Mouse (Mus musculus) ES-E14 (cell line): ENCODE measurements around the gene Blcap. TPM values are rescaled to one million over a fixed set of nuclear protein-coding genes. Genes with fewer than 3 reads are reported as not detected.

ENCODE experiments used
- DNase-seq: peaks from one replicate; pipeline ENCODE4 v3.0.0-alpha.2; 2013; ENCODE audit warnings: low read depth, low spot score
- H3K27ac ChIP-seq: 2 replicates; pipeline ENCODE4 v1.5.1; 2012; ENCODE audit warnings: low read depth, mild to moderate bottlenecking, low read length, moderate library complexity, mixed read lengths; ENCODE audit not compliant: poor library complexity, insufficient read depth, severe bottlenecking
- H3K36me3 ChIP-seq: 2 replicates; pipeline ENCODE4 v1.6.1; 2012; ENCODE audit warnings: mild to moderate bottlenecking, low read length, moderate library complexity, mixed read lengths; ENCODE audit not compliant: control insufficient read depth, poor library complexity, insufficient read depth, severe bottlenecking
- H3K4me1 ChIP-seq, 2 experiments: fragments of 150-350 bp in 1 of 2; sonication (generic) in 1 of 2; 2 replicates each; pipeline ENCODE4 v1.6.1; 2012; ENCODE audit warnings: low read length in 2 of 2, mild to moderate bottlenecking in 1 of 2, mixed read lengths in 1 of 2; ENCODE audit not compliant: control insufficient read depth in 2 of 2, insufficient read depth in 2 of 2, poor library complexity in 1 of 2
- H3K4me3 ChIP-seq, 2 experiments: fragments of 150-350 bp in 1 of 2; sonication (generic) in 1 of 2; 2 replicates each; pipeline ENCODE4 v1.5.1; 2012; ENCODE audit warnings: low read length in 2 of 2, low read depth in 1 of 2, mild to moderate bottlenecking in 1 of 2, mixed read lengths in 1 of 2; ENCODE audit not compliant: insufficient read depth in 1 of 2, poor library complexity in 1 of 2, severe bottlenecking in 1 of 2
- H3K9ac ChIP-seq: 2 replicates; pipeline ENCODE4 v1.6.1; 2012; ENCODE audit warnings: low read depth, mild to moderate bottlenecking, low read length, mixed read lengths; ENCODE audit not compliant: poor library complexity, insufficient read depth, severe bottlenecking
- H3K9me3 ChIP-seq: fragments of 150-350 bp; sonication (generic); 2 replicates; pipeline ENCODE4 v1.6.1; 2012; ENCODE audit warnings: low read depth, mild to moderate bottlenecking, low read length; ENCODE audit not compliant: control insufficient read depth, insufficient read depth
- CHD2 ChIP-seq: IDR thresholded peaks from 2 replicates; pipeline ENCODE4 v1.6.1; 2014; ENCODE audit warnings: mild to moderate bottlenecking, low read depth, low read length, inconsistent platforms
- HCFC1 ChIP-seq: IDR thresholded peaks from 2 replicates; pipeline ENCODE4 v1.6.1; 2012; ENCODE audit warnings: low read length, inconsistent platforms, borderline replicate concordance; ENCODE audit not compliant: insufficient read depth
- MAFK ChIP-seq: IDR thresholded peaks from 2 replicates; pipeline ENCODE4 v1.6.1; 2014; ENCODE audit warnings: mild to moderate bottlenecking, low read depth, low read length, inconsistent platforms; ENCODE audit not compliant: insufficient read depth
- ZC3H11A ChIP-seq: IDR thresholded peaks from 2 replicates; pipeline ENCODE4 v1.6.1; 2012; ENCODE audit warnings: low read depth, mild to moderate bottlenecking, inconsistent platforms, low read length, borderline replicate concordance
- ZNF384 ChIP-seq: IDR thresholded peaks from 2 replicates; pipeline ENCODE4 v1.6.1; 2012; ENCODE audit warnings: low read depth, low read length, inconsistent platforms
- in situ Hi-C, 2 experiments: fragments of 600-800 bp; cut with MboI; formaldehyde crosslinking; loops; one replicate each; pipeline ENCODE4 v1.15.1; 2025; ENCODE audit warnings: low sequenced_read_pairs in 2 of 2, inconsistent platforms in 1 of 2; ENCODE audit not compliant: unreplicated experiment in 2 of 2
- total RNA-seq: library from RNA; depleted of rRNA; stranded (reverse); fragments of 300-350 nt; gene quantifications from 2 replicates; pipeline ENCODE4 v1.2.3, GENCODE M21; 2012

The Blcap gene
- total RNA-seq, 1 experiment: 42.4 TPM

DNA sequence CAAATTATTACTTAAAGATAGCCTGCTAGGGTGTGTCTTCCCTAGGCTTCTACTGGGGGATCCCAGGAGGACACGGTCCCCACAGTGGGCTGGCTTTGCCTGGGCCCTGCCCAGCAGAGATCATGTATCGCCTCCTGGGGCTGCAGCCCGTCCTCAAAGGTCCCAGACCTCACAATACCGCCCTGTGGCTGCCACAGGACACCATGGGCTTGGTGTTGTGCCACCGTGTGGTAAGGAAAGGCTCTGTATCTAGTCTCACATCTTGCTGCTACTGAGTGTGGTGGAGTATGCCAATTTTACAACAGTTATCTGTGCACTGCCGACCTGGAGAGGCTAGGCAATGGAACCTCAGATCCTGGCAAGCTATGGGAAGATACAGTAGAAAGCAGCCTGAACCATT is 12.6 kb downstream of the Blcap start:
- TF ChIP-seq CHD2 (no peak), MAFK (no peak), ZNF384 (no peak)
- no peak overlapping the region for H3K9ac ChIP-seq
- no peak overlapping the region for H3K4me3 ChIP-seq
- H3K4me1 ChIP-seq: no peaks in the 10 kb centered on the region
- peaks cover 35% of the 10 kb centered on the region for H3K36me3 ChIP-seq
- peaks cover 18% of the 10 kb centered on the region for H3K9me3 ChIP-seq
- in situ Hi-C loops: loop anchor here in 1 of 2 experiments (10.0 kb wide), 1 partner anchor 224 kb away; no protein-coding TSS in a partner anchor
- no peak for DNase-seq
- H3K27ac ChIP-seq: no peak overlapping the region

DNA sequence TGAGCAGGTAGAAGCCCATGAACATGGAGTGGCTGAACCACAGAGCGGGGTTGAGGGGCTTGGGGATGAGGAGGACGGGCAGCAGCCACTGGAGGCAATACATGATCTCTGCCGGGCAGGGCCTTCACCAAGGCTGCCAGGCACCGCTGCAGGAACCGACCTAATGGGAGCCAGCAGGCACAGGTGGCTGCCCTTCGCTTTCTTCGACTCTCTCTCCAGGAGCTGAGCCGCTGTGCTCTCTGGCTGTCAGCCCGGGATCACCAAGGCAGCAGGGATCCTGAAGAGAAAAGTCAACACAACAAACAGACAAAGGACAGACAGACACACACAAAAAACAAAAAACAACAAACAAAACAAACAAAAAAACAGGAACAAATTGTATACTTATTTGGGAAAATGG is 13.0 kb downstream of the Blcap start:
- in situ Hi-C loops: loop anchor here in 1 of 2 experiments (10.0 kb wide), 1 partner anchor 223 kb away; no protein-coding TSS in a partner anchor
- Histone ChIP-seq H3K4me3 (no peak overlapping the region), H3K36me3 (peaks cover 35% of the 10 kb centered on the region), H3K4me1 (no peaks in the 10 kb centered on the region), H3K9me3 (peaks cover 18% of the 10 kb centered on the region), H3K27ac (no peak overlapping the region), H3K9ac (no peak overlapping the region)
- TF ChIP-seq MAFK: no peak
- no peak for TF ChIP-seq ZNF384
- no peak for TF ChIP-seq ZC3H11A
- TF ChIP-seq HCFC1: no peak
- no peak for TF ChIP-seq CHD2
- no peak for DNase-seq

DNA sequence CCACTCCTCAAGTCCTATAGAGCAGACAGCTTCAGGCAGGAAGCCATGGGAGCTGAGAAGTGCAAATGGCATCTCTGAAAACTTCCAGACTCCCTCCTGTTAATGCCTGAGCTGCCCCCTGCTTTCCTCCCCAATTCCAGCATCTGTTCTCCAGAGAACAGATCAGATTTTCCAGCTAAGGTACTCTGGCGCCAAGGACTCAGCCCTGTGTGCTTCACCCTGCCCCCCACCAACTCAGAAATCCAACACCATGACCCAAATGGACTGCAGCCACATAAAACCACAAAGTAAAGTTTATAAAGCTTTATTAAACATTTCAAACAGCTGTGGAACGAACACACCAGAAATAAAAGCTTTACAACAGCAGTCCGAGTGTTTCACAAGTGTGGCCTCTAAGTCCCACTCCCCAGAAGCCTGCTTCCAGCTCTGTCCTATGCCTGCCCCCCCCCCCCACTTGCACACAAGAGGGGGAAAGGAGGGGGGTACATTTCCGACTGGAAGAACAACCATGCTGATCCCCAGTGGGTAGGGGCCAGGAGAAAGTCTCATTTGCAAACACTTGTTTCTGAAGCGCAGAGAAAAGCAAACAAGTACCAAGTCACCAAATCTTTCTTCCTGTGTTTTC is 14.9 kb downstream of the Blcap start:
- no peak overlapping the region for H3K4me3 ChIP-seq
- H3K27ac ChIP-seq: no peak overlapping the region
- H3K36me3 ChIP-seq: peaks cover 24% of the 10 kb centered on the region
- H3K9me3 ChIP-seq: peaks cover 18% of the 10 kb centered on the region
- DNase-seq: no peak
- in situ Hi-C loops: loop anchor here in 1 of 2 experiments (10.0 kb wide), 1 partner anchor 221 kb away; no protein-coding TSS in a partner anchor
- TF ChIP-seq HCFC1 (no peak), ZC3H11A (no peak), ZNF384 (no peak), CHD2 (no peak), MAFK (no peak)
- H3K4me1 ChIP-seq: no peaks in the 10 kb centered on the region
- no peak overlapping the region for H3K9ac ChIP-seq

GRCm38 (mm10) chr2:157552158-157552886 is 18.8 kb downstream of the Blcap start:
- DNase-seq: no peak
- TF ChIP-seq HCFC1: no peak
- TF ChIP-seq ZNF384: no peak
- no peak for TF ChIP-seq CHD2
- TF ChIP-seq MAFK: no peak
- no peak for TF ChIP-seq ZC3H11A
- in situ Hi-C loops: loop anchor here in 1 of 2 experiments (10.0 kb wide), 1 partner anchor 218 kb away; no protein-coding TSS in a partner anchor
- H3K36me3 ChIP-seq: peaks cover 14% of the 10 kb centered on the region
- no peaks in the 10 kb centered on the region for H3K4me1 ChIP-seq
- peaks cover 3% of the 10 kb centered on the region; the same call in 1 of the 2 replicates for H3K9me3 ChIP-seq
- H3K9ac ChIP-seq: no peak overlapping the region
- H3K27ac ChIP-seq: no peak overlapping the region
- H3K4me3 ChIP-seq: no peak overlapping the region
